Mouse (Mus musculus) brain, embryonic 14.5 days (tissue): ENCODE measurements at regions not wholly inside any gene's neighbourhood (a gene's known extent, or its start where the extent isn't known, plus 50 kb on each side); places are given as distances from the start of the nearest gene placed in this dataset.

Experiments used
- DNase-seq: peaks from one replicate; pipeline ENCODE4 v3.0.0-alpha.2; 2011; ENCODE audit warnings: low read depth
- CTCF ChIP-seq: fragments of 200-500 bp; IDR thresholded peaks from 2 replicates; pipeline ENCODE4 v1.5.1; 2012; ENCODE audit warnings: inconsistent platforms, mild to moderate bottlenecking, moderate library complexity, borderline replicate concordance; ENCODE audit not compliant: insufficient read depth, insufficient read length; ENCODE audit errors: extremely low read depth
- POLR2A ChIP-seq: fragments of 200-500 bp; IDR thresholded peaks from 2 replicates; pipeline ENCODE4 v1.6.1; 2012; ENCODE audit warnings: mild to moderate bottlenecking, inconsistent platforms, borderline replicate concordance; ENCODE audit not compliant: poor library complexity, insufficient read depth, insufficient read length, severe bottlenecking; ENCODE audit errors: extremely low read depth

- DNase-seq = peak; percentile 29
- TF ChIP-seq CTCF (no peak), POLR2A (no peak)
Observed at GRCm38 (mm10) chr1:73365842-73366241, 350.1 kb upstream of the Tnp1 start.

GRCm38 (mm10) chr1:73364300-73364683 is 348.6 kb upstream of the Tnp1 start:
- TF ChIP-seq POLR2A (no peak), CTCF (no peak)
- no peak for DNase-seq

- TF ChIP-seq CTCF = no peak
- no peak for TF ChIP-seq POLR2A
- peak; percentile 81 for DNase-seq
Observed at GRCm38 (mm10) chr1:73363549-73364299, 348.0 kb upstream of the Tnp1 start.

- peak; percentile 56 for DNase-seq
- TF ChIP-seq CTCF = no peak
Observed at GRCm38 (mm10) chr1:73362122-73362521, 346.4 kb upstream of the Tnp1 start.

- DNase-seq = no peak
Observed at GRCm38 (mm10) chr1:73361300-73361699, 345.6 kb upstream of the Tnp1 start.

GRCm38 (mm10) chr1:73354447-73354846 is 338.7 kb upstream of the Tnp1 start:
- TF ChIP-seq POLR2A (no peak), CTCF (no peak)
- no peak for DNase-seq

More at GRCm38 (mm10) chr1:73361300-73361699, 345.6 kb upstream of the Tnp1 start:
- TF ChIP-seq CTCF = no peak
- TF ChIP-seq POLR2A = no peak

GRCm38 (mm10) chr1:73348476-73348875 is 332.8 kb upstream of the Tnp1 start:
- DNase-seq = no peak
- TF ChIP-seq CTCF (no peak), POLR2A (no peak)

GRCm38 (mm10) chr1:73344587-73344986 is 328.9 kb upstream of the Tnp1 start:
- no peak for TF ChIP-seq POLR2A
- DNase-seq = no peak

- TF ChIP-seq CTCF = no peak
- no peak for TF ChIP-seq POLR2A
- peak; percentile 27 for DNase-seq
Observed at GRCm38 (mm10) chr1:73341911-73342310, 326.2 kb upstream of the Tnp1 start.

- DNase-seq = no peak
- TF ChIP-seq POLR2A (no peak), CTCF (no peak)
Observed at GRCm38 (mm10) chr1:73337401-73337800, 321.7 kb upstream of the Tnp1 start.

GRCm38 (mm10) chr1:73309556-73309955 is 293.8 kb upstream of the Tnp1 start:
- DNase-seq = no peak
- no peak for TF ChIP-seq CTCF
- TF ChIP-seq POLR2A = no peak

- DNase-seq = no peak
- TF ChIP-seq POLR2A (no peak), CTCF (no peak)
Observed at GRCm38 (mm10) chr1:73308420-73308819, 292.7 kb upstream of the Tnp1 start.

GRCm38 (mm10) chr1:73307194-73307593 is 291.5 kb upstream of the Tnp1 start:
- DNase-seq = no peak
- TF ChIP-seq CTCF = no peak
- no peak for TF ChIP-seq POLR2A

GRCm38 (mm10) chr1:73299978-73300688 is 284.4 kb upstream of the Tnp1 start:
- DNase-seq = no peak
- TF ChIP-seq CTCF (no peak), POLR2A (no peak)
